Comparison of ENCODE assay signal across 10 mouse cellular contexts in genomic region chr6:35897990-35898389, GRCm38 (mm10).
"Had no signal": no experiment of that assay in that cellular context is flagged by ENCODE, and none has a peak within 500 bp of the region (broad histone marks: within the 10 kb centered on the region; RNA-seq: fewer than 3 reads in every experiment).

No protein-coding gene starts in this region.

- H3K4me2 ChIP-seq: kidney, embryonic 15.5 days; limb, embryonic 13.5 days; midbrain, embryonic 13.5 days had no signal

- ATAC-seq: midbrain, embryonic 13.5 days had no signal

- H3K4me1 ChIP-seq: kidney, embryonic 15.5 days; limb, embryonic 13.5 days; midbrain, embryonic 13.5 days had no signal

- H3K36me3 ChIP-seq: kidney, embryonic 15.5 days; limb, embryonic 13.5 days; midbrain, embryonic 13.5 days had no signal

- H3K9ac ChIP-seq: kidney, embryonic 15.5 days; limb, embryonic 13.5 days; liver, embryonic 14.5 days; midbrain, embryonic 13.5 days had no signal

- H3K27me3 ChIP-seq: kidney, embryonic 15.5 days; limb, embryonic 13.5 days; midbrain, embryonic 13.5 days had no signal

- DNase-seq: kidney, adult 2 months; kidney, postnatal 14 days; left cerebral cortex, postnatal 4 days; lung, adult 18-20 months; lung, postnatal 10 days; thymus, postnatal 14 days had no signal

- H3K27ac ChIP-seq: kidney, embryonic 15.5 days; limb, embryonic 13.5 days; liver, embryonic 14.5 days; midbrain, embryonic 13.5 days had no signal

- H3K4me3 ChIP-seq: kidney, embryonic 15.5 days; limb, embryonic 13.5 days; midbrain, embryonic 13.5 days had no signal

- H3K9me3 ChIP-seq: kidney, embryonic 15.5 days; limb, embryonic 13.5 days; midbrain, embryonic 13.5 days had no signal
